Comparison of ENCODE assay signal across 1 mouse cellular context in the genomic region with DNA sequence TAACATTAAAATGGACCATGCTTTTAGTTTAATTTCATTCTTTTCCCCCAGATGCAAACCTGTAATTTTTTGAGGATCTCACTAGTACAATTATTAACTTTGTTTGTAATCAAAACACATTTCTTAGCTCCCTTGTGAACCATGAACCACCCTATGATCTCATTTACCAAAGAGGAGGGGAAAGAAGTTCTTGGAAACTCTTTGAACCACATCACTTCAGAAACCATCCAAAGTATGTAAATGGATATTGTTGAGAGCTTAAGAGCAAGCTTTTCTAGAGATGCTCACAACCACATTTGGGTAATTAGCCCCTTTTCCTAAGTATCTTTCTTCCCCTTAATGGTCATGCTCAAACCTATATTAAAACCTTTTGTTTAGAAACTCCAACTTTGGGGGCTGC.
TF ChIP-seq lines count a peak whose summit lies in the region.

No protein-coding gene starts in this region.

TF ChIP-seq in CH12.LX, 34 proteins besides CTCF, POLR2A, EP300 and RAD21 (continued from another document):
- TF ChIP-seq RCOR1 (conservative IDR thresholded peaks at IDR 0.05; ENCODE audit: low read depth, low read length) = 0 out of 2 replicates have a peak, but pooled peaks have one; percentile 45
